Mouse (Mus musculus) forebrain, postnatal 0 days (tissue): ENCODE results near the gene Gm10972. TPM values are rescaled to one million over a fixed set of nuclear protein-coding genes. Genes with fewer than 3 reads are reported as not detected.
"Not testable (repeated sequence)": the region's sequence is repeated elsewhere in the genome, so short reads cannot be mapped to it uniquely, and the experiment has no call there.

Experiments used
- ATAC-seq: fragments of 200-750 bp; cut with Nextera tagmentation; 2 replicates; pipeline ENCODE4 v1.8.0; 2017; ENCODE audit warnings: mild to moderate bottlenecking, moderate library complexity
- DNase-seq: peaks from one replicate; pipeline ENCODE4 v3.0.0-alpha.2; 2015
- H3K27ac ChIP-seq: fragments of 300-500 bp; sonication (generic); 2 replicates; pipeline ENCODE4 v1.5.1; 2014; ENCODE audit warnings: low read depth, mild to moderate bottlenecking, antibody characterized with exemption, low read length, moderate library complexity, mixed read lengths
- H3K27me3 ChIP-seq: fragments of 300-500 bp; sonication (generic); 2 replicates; pipeline ENCODE4 v1.6.1; 2014; ENCODE audit warnings: mild to moderate bottlenecking, low read length, mixed read lengths; ENCODE audit not compliant: insufficient read depth
- H3K36me3 ChIP-seq: fragments of 300-500 bp; sonication (generic); 2 replicates; pipeline ENCODE4 v1.6.1; 2014; ENCODE audit warnings: mild to moderate bottlenecking, moderate library complexity; ENCODE audit not compliant: insufficient read depth
- H3K4me1 ChIP-seq: fragments of 300-500 bp; sonication (generic); 2 replicates; pipeline ENCODE4 v1.6.1; 2014; ENCODE audit warnings: antibody characterized with exemption; ENCODE audit not compliant: insufficient read depth
- H3K4me2 ChIP-seq: fragments of 300-500 bp; sonication (generic); 2 replicates; pipeline ENCODE4 v1.6.1; 2014; ENCODE audit warnings: low read depth, mild to moderate bottlenecking, moderate library complexity
- H3K4me3 ChIP-seq: fragments of 300-500 bp; sonication (generic); 2 replicates; pipeline ENCODE4 v1.5.1; 2014; ENCODE audit warnings: low read depth, low read length, mixed read lengths
- H3K9ac ChIP-seq: fragments of 300-500 bp; sonication (generic); 2 replicates; pipeline ENCODE4 v1.6.1; 2014; ENCODE audit warnings: mild to moderate bottlenecking
- H3K9me3 ChIP-seq: fragments of 300-500 bp; sonication (generic); 2 replicates; pipeline ENCODE4 v1.6.1; 2016; ENCODE audit warnings: low read length
- CTCF ChIP-seq: sonication (generic); IDR thresholded peaks from 2 replicates; pipeline ENCODE4 v1.5.1; 2016; ENCODE audit warnings: antibody characterized with exemption, control low read depth, low read depth
- WGBS: fragments of 180-500 bp; shearing (Covaris S2); extraction: QIAGEN DNeasy Blood & Tissue Kit; methylation state at CpG from one replicate; pipeline ENCODE4 v1.1.7; 2014; 5-methylcytosine and 5-hydroxymethylcytosine counted together
- polyA plus RNA-seq: library from polyadenylated mRNA; unstranded; fragments of >200 nt; fragmentation: Nextera tagmentation; extraction: Ambion mirVana; gene quantifications from 2 replicates; pipeline ENCODE4 v1.2.1, GENCODE M21; 2015
- total RNA-seq: library from RNA; depleted of rRNA; stranded (reverse); fragments of >200 nt; gene quantifications from 2 replicates; pipeline ENCODE4 v1.2.3, GENCODE M21; 2014; rRNA removed

Gene Gm10972
- not detected in 2 replicates for total RNA-seq
- not detected in 2 replicates for polyA plus RNA-seq

DNA sequence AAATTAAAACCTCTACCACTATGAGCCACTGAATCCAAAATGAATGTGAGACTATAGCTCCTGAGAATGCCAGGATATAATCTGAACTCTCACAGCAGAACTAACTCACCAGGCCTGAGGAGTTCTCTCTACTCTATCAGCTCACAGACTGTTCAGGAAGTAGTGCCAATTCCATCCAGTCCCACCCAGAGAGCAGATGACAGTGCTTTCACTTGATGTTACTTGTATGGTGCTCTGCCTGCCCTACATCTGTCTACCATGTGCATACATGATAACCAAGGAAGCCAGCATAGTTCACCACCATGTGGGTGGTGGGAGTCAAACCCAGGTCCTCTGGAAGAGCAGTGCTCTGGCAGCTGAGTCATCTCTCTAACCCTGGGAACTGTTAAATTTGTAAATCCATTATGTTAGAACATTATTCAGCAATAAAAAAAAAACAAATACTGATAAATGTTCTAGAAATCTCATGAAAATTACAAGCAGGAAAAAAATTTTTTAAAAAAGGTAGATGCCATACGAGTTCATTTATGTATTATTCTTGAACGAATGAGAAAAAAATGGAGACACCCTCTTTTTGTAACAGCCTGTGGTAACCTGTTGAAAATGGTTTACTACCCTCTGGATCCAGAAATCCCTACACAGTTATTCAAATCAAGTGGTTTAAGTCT, at the start of gene Gm10972:
Gm10972 (plus strand) TSS at position 618 of the 668 bp plus-strand sequence.
- not testable (repeated sequence) for H3K4me2 ChIP-seq, H3K27ac ChIP-seq, H3K27me3 ChIP-seq, H3K36me3 ChIP-seq, H3K9ac ChIP-seq, H3K4me3 ChIP-seq, ATAC-seq, H3K4me1 ChIP-seq, DNase-seq, H3K9me3 ChIP-seq
- 73% methylated on average over 2 of the region's 2 CpGs for WGBS

DNA sequence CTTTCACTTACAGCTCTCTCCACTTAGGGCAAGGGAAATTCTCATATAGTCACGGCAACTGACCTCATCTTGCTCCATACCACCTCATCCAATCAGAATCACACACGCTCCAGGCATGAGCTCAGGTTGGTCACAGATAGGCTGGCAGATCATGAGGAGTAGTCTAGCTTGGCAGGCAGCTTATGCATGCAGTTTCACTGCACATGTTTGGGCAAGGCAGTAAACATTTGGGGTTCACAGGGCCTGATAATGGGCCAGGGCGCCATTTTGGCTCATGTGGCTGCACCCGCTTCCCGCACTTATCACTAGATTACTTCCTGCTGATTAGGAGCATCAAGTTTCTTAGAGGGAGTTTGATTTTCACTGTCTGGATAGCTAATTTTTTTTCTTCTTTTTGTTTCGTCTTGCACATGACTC, 47.0 kb upstream of the Gm10972 start:
- Histone ChIP-seq H3K4me3 (no peak overlapping the region), H3K36me3 (no peaks in the 10 kb centered on the region), H3K9me3 (no peaks in the 10 kb centered on the region), H3K4me2 (no peak overlapping the region), H3K27me3 (no peaks in the 10 kb centered on the region), H3K27ac (no peak overlapping the region), H3K9ac (no peak overlapping the region), H3K4me1 (no peaks in the 10 kb centered on the region)
- TF ChIP-seq CTCF = no peak
- no peak for ATAC-seq
- DNase-seq = no peak
- 92% methylated on average over 6 of the region's 6 CpGs for WGBS

DNA sequence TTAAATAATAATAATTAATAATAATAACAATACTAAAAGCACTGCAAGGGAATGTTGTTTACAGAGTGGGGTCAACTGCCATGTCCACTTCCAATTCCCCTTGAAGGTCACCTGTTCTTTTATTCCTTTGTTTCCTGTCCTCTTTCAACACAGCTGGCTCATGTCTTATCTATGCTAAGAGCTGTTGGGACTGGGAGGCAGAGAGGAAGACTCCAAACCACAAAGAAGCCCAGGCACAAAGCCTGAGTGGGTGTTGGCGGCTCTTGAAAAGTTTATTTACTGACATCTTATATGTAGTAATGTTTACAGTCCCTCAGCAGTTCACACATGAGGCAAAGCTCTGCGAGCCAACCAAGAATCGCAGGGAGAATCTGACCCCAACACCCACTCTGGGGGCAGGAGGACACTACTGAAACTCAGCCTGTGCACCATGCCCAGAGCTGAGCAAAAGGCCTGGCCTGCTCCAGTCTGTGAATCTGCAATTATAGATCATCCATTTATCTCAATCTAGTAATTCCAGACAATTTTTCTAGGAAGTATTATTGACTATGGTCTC, 45.6 kb upstream of the Gm10972 start:
- no peak for TF ChIP-seq CTCF
- Histone ChIP-seq H3K36me3 (no peaks in the 10 kb centered on the region), H3K4me2 (no peak overlapping the region), H3K4me3 (no peak overlapping the region), H3K9ac (no peak overlapping the region), H3K27ac (no peak overlapping the region), H3K9me3 (no peaks in the 10 kb centered on the region), H3K4me1 (no peaks in the 10 kb centered on the region), H3K27me3 (no peaks in the 10 kb centered on the region)
- no peak for ATAC-seq
- no peak for DNase-seq
- WGBS = 91% methylated on average over 3 of the region's 3 CpGs

DNA sequence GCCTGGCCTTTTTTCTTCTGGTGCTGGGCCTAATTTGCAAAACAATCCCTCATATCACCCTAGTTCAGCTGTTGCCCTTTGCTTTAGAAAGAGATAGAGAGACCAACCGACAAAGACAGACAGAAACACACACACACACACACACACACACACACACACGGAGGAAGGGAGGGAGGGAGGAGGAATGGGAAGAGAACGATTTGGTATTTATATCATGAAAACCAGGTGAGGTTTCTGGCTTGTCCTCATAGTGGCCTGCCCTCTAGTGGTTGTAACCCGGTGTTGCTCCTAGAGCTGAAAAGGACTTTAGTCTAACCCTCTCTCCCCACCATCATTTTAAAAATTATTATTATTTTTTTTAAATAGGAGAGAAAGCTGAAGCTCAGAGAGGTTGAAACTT, 41.0 kb upstream of the Gm10972 start:
- H3K27me3 ChIP-seq = no peaks in the 10 kb centered on the region
- H3K9ac ChIP-seq = no peak overlapping the region
- peak; percentile 60 for DNase-seq
- TF ChIP-seq CTCF = peak; percentile 75
- H3K36me3 ChIP-seq = no peaks in the 10 kb centered on the region
- no peak overlapping the region for H3K4me2 ChIP-seq
- no peak overlapping the region for H3K4me3 ChIP-seq
- ATAC-seq = no peak
- WGBS = 2% methylated on average over 4 of the region's 4 CpGs
- no peak overlapping the region for H3K27ac ChIP-seq
- no peaks in the 10 kb centered on the region for H3K4me1 ChIP-seq
- no peaks in the 10 kb centered on the region for H3K9me3 ChIP-seq

DNA sequence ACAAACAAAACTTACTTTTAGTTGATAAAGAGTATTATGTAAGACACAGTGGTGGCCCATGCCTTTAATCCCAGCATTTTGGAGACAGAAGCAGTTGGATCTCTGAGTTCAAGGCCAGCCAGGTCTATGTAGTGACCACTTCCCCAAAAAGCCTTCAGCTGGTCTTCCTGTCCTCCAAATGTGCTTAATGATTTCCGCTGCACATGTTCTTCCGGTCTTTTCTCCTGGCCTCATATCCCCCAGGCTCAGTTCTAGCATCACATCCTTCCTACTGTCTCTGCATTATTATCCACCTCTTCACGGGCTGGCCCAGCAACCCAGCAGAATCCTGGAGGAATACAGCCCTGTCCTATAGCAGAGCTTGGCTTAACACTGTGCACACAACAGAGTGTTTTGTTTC, 33.3 kb upstream of the Gm10972 start:
- no peak overlapping the region for H3K4me3 ChIP-seq
- ATAC-seq (no peak), DNase-seq (no peak)
- H3K9me3 ChIP-seq = no peaks in the 10 kb centered on the region
- no peak overlapping the region for H3K27ac ChIP-seq
- no peak overlapping the region for H3K9ac ChIP-seq
- no peaks in the 10 kb centered on the region for H3K27me3 ChIP-seq
- H3K4me1 ChIP-seq = peaks cover 7% of the 10 kb centered on the region; the same call in 1 of the 2 replicates
- 96% methylated on average over 3 of the region's 3 CpGs for WGBS
- H3K36me3 ChIP-seq = no peaks in the 10 kb centered on the region
- TF ChIP-seq CTCF = no peak
- H3K4me2 ChIP-seq = no peak overlapping the region

DNA sequence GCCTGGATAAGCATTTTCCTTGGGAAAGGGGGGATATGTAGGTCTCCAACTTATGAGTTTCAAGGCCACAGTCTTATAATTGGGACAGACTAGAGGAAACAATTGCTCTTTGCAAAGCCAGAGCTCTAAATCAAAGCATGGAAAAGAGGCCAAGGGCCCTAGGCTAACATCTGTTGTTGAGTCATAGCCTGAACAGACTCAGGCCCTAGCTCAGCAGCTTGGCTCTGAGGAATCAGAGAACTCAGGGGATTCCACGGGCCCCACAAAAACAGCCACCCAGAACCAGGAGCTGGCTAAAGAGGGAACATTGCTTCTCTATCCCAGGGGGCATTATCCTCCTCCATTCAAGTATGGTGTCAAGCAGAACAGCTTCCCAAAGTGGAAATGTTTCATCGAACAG, 32.3 kb upstream of the Gm10972 start:
- 68% methylated on average over 2 of the region's 2 CpGs for WGBS
- no peaks in the 10 kb centered on the region for H3K27me3 ChIP-seq
- no peak for TF ChIP-seq CTCF
- H3K4me2 ChIP-seq = no peak overlapping the region
- ATAC-seq (no peak), DNase-seq (no peak)
- peak overlapping the region; percentile 45; the same call in 1 of the 2 replicates for H3K27ac ChIP-seq
- H3K4me1 ChIP-seq = peaks cover 7% of the 10 kb centered on the region; the same call in 1 of the 2 replicates
- no peaks in the 10 kb centered on the region for H3K36me3 ChIP-seq
- no peak overlapping the region for H3K4me3 ChIP-seq
- H3K9ac ChIP-seq = no peak overlapping the region
- no peaks in the 10 kb centered on the region for H3K9me3 ChIP-seq

DNA sequence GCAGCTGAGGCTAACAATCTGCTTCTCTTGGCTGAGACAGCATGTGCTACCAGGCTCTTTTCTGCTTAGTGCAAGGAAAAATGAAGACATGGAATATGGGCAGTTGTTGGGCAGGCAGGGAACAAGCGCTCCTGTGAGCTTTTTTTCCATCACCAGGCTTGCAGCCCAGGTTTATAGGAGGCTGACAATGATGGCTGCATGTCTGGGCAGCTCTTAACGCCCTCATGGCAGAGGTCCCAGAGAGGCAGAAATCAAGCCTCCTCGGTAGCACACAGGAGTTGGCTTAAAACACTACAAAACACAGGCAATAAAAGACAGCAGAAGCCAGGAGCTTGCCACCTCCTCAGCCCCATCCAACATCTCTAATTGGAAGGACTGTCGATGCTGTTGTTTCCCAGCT, 31.6 kb upstream of the Gm10972 start:
- H3K4me3 ChIP-seq = no peak overlapping the region
- no peaks in the 10 kb centered on the region for H3K27me3 ChIP-seq
- H3K4me1 ChIP-seq = peaks cover 7% of the 10 kb centered on the region; the same call in 1 of the 2 replicates
- ATAC-seq = peak; percentile 66
- TF ChIP-seq CTCF = no peak
- H3K27ac ChIP-seq = peak overlapping the region; percentile 29; the same call in 1 of the 2 replicates
- H3K9ac ChIP-seq = no peak overlapping the region
- no peak overlapping the region for H3K4me2 ChIP-seq
- DNase-seq = peak; percentile 37
- H3K9me3 ChIP-seq = no peaks in the 10 kb centered on the region
- WGBS = 47% methylated on average over 4 of the region's 4 CpGs
- no peaks in the 10 kb centered on the region for H3K36me3 ChIP-seq
